Comparison of ENCODE assay signal across 8 mouse cellular contexts in genomic region chr12:55491516-55492183, GRCm38 (mm10). TPM values are rescaled to one million over a fixed set of nuclear protein-coding genes. Genes with fewer than 3 reads are reported as not detected.
DNase-seq lines count a peak whose midpoint lies in the region; ATAC-seq and TF ChIP-seq lines count a peak whose summit lies in the region.

No protein-coding gene starts in this region.

- H3K9me3 ChIP-seq in hindbrain, postnatal 0 days (ENCODE audit: low read length), result no peaks in the 10 kb centered on the region

- 1% methylated on average over 31 of the region's 57 CpGs for WGBS in hindbrain, postnatal 0 days

- no peaks in the 10 kb centered on the region for H3K27me3 ChIP-seq in hindbrain, postnatal 0 days (ENCODE audit: insufficient read depth, low read length)

- peak; percentile 17 for ATAC-seq in activated CD4-positive, CD25-positive, alpha-beta regulatory T cell, adult 4 months
- ATAC-seq in common myeloid progenitor, adult 5-6 weeks (replicated peaks; ENCODE audit: low read depth, poor library complexity, severe bottlenecking), result peak; percentile 21
- ATAC-seq in hindbrain, postnatal 0 days, result peak; percentile 90
- ATAC-seq in megakaryocyte, adult 5-6 weeks (ENCODE audit: poor library complexity, severe bottlenecking), result peak; percentile 44

- 0 out of 2 replicates have a peak, but pooled peaks cover 8% of the 10 kb centered on the region for H3K4me1 ChIP-seq in hindbrain, postnatal 0 days (ENCODE audit: insufficient read depth, low read length)

- peak overlapping the region; percentile 95 for H3K9ac ChIP-seq in hindbrain, postnatal 0 days (replicated peaks; ENCODE audit: low read length)

- peak overlapping the region; percentile 89 for H3K4me2 ChIP-seq in hindbrain, postnatal 0 days (ENCODE audit: low read depth, low read length)

- intact Hi-C loops in gastrocnemius, adult 2 months (cut with DNase I), result loop anchor here (1.0 to 2.0 kb wide), 2 partner anchors 45 to 93 kb away; no protein-coding TSS in a partner anchor

- H3K36me3 ChIP-seq in hindbrain, postnatal 0 days (ENCODE audit: insufficient read depth, low read length), result peaks cover 9% of the 10 kb centered on the region; the same call in 1 of the 2 replicates

- H3K27ac ChIP-seq in gastrocnemius, adult 2 months, result peak overlapping the region; percentile 100
- H3K27ac ChIP-seq in hindbrain, postnatal 0 days, result peak overlapping the region; percentile 99

- H3K4me3 ChIP-seq in gastrocnemius, adult 2 months, result peak overlapping the region; percentile 93
- peak overlapping the region; percentile 96 for H3K4me3 ChIP-seq in hindbrain, postnatal 0 days (ENCODE audit: low read length)

- TF ChIP-seq CTCF in gastrocnemius, adult 2 months (IDR thresholded peaks at IDR 0.05), result peak; percentile 32
- no peak for TF ChIP-seq CTCF in hindbrain, postnatal 0 days (IDR thresholded peaks at IDR 0.05; ENCODE audit: low read depth)

- peak; percentile 99 for DNase-seq in gastrocnemius, adult 2 months
- DNase-seq in hindbrain, postnatal 0 days (ENCODE audit: low spot score), result peak; percentile 95
- DNase-seq in left cerebral cortex, adult 8-10 months (ENCODE audit: low spot score in 2 of 2), result peak; percentile 65 to 83
- DNase-seq in right cerebral cortex, adult 18-20 months, result peak; percentile 88
- DNase-seq in urinary bladder, postnatal 10 days (ENCODE audit: low spot score), result peak; percentile 93

RNA-seq across cellular contexts. Expression of gene Nfkbia, which starts 0.8 kb away (rescaled TPM):
- 100 to 1,000 TPM; 513 to 551 TPM for polyA plus RNA-seq in activated CD4-positive, CD25-positive, alpha-beta regulatory T cell, adult 4 months (2017; shearing (Covaris generic))
- 53.1 and 54.6 TPM in 2 replicates for total RNA-seq in common myeloid progenitor, adult 5-6 weeks (2017)
- 10 to 100 TPM; 26.3 to 66.2 TPM for total RNA-seq in gastrocnemius, adult 2 months (2021)
- 52.4 and 79.0 TPM in 2 replicates for total RNA-seq in hindbrain, postnatal 0 days (2014; rRNA removed)
- 81.5 and 86.6 TPM in 2 replicates for polyA plus RNA-seq in hindbrain, postnatal 0 days (2015; fragmentation: Nextera tagmentation; extraction: Ambion mirVana)
- total RNA-seq in left cerebral cortex, adult 8-10 months (2022), result 10 to 100 TPM; 30.4 to 36.8 (median 35.1) TPM
- 55.5 and 84.6 TPM in 2 replicates for total RNA-seq in megakaryocyte, adult 5-6 weeks (2015)
- total RNA-seq in megakaryocyte, adult 5-6 weeks (2017), result 52.5 and 65.3 TPM in 2 replicates

Comparison
In these comparisons a context has a peak if more than half of its experiments do, and no peak if none do; other contexts are left out.
1. Peak in every context shown above with its lines: DNase-seq, ATAC-seq, H3K4me3 ChIP-seq and H3K27ac ChIP-seq.
2. ATAC-seq: peak in every context shown above with its lines; median percentile 90 in hindbrain, postnatal 0 days; 44 in megakaryocyte, adult 5-6 weeks; 21 in common myeloid progenitor, adult 5-6 weeks; 17 in activated CD4-positive, CD25-positive, alpha-beta regulatory T cell, adult 4 months.